Mouse (Mus musculus) ovary, postnatal 36 days (tissue): Measurements from ENCODE around the gene Robo2.

Source experiments
- DNase-seq: peaks from one replicate; pipeline ENCODE4 v3.0.0; 2022; ENCODE audit warnings: low spot score, mixed read lengths

Gene Robo2

DNA sequence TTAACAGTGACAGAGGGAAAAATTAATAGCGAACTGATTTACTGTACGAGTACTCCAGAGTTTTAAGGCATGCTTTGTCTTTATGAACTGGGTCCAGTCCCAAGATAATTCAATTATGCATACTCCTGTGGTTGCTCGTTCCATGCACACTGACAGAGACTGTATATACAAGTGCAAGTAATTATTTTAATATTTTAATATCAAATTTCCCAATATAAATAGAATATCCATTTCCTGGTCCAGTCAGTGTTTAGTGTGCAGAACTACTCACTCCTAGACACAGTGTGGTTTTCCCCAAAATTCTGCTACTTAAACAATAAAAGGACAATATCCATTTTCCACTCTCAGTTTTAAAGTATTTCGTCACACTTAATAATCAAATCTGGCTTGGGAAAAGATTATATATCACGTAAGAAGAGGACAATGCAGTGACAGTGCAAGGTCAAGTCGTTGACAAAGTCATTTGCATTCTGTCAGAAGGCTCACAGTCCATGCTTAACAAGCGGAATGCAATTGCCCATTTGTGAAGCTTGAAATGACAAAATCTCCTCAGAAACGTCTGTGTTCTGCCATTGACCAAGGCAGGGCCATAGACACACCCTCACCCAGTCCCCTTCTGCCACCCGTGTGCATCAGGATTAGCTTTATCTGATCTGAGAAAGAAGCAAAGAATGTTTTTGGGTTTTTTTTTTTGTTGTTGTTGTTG, 89.8 kb downstream of the Robo2 start:
- DNase-seq = no peak

DNA sequence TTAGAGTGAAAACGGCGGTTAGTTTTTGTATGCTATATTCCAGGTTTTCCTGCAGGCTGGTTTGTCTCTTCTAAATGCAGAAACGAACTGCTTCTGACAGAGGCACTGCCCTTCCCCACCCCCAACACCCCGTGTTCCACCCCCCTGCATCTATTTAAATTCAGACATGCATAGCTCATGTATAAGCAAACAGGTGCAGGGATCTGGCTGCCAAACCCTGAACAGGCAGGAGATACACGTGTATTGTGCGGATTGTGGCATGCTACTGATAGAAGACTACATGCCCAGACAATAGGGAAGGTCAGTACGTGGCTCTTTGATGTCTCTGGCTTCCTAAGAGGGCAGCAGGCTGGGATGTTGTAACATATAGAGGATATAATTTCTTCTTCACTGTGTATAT, 95.5 kb downstream of the Robo2 start:
- DNase-seq = no peak

DNA sequence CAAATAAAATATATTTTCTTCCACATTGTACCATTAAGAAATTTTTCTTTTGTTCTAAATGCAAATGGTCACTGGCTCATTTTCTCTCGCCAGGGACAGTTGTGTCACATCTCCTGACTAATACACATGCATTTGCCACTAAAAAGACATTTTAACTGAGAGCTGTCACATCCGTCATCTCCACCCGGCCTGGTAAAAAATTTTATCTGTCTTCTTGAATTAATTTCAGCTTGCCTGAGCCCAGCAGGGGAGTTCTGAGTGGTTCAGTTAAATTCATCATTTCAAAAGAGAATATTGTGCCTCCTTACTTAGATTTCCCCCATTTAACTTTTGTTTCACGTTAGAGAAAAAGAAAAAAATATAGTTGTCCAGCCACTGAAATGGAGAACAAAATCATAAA, 98.4 kb downstream of the Robo2 start:
- no peak for DNase-seq

DNA sequence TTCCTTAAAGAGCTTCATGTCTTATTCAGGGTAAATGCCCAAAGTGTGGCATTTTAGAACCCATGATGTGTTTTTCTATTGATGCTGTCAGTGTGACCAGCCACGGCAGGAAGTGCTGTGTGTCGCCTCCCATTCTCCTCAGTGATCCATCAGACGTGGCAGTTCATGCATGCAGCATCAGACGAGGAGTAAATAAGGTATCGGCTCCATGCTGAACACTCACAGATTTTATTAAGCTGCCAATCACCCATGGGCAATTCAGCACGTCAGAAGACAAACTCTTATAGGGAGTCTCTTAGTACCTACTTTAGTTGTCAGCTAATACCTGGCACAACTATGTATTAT, 104.1 kb downstream of the Robo2 start:
- DNase-seq = no peak

DNA sequence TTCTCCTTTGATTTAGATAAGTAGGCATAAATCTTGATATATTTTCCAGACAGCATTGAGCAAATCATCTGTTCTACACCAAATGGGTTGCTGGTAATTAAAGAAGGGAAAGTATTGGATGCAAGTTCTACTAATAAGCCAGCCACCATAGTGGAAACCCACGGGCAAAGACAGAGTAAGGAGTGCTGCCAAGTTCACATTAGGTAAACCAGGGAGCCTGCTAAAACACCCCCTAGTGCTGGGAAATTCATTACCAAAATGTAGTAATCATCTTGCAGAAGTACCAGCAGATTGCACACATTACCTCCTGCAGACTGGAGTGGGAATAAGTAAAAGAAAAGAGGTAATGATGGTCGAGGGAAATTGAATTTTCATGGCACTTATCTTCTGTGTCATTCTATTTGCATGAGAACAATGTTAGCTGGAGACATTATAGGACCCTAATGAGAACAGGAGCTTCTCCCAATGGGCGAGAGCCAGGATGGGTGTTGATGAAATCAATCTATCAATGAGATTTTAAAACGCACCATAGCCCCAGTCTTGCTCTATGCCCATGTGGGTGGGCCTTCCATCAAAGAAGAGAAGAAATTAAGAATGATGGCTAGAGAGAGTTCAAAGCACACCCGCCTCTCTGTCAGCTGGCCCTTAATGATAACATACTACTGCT, 104.6 kb downstream of the Robo2 start:
- no peak for DNase-seq

DNA sequence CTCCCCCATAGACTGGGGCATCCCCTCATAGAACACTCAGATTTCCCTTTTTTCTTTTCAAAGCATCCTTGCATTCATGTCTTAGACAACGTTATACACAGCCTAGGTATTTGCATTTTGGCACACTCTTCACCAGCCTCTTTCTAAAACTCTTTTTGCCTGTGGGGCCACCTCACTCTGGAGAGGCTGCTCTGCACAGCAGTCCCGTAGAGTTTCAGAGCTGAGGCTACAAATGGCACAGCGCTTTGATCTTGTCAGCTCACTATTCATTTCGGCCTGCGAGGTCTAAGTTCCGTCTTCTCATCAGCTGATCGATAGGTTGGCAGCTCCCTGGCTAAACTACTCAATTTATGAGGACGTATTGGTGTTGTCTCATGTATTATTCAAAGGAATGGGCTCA, 123.7 kb downstream of the Robo2 start:
- DNase-seq = no peak

DNA sequence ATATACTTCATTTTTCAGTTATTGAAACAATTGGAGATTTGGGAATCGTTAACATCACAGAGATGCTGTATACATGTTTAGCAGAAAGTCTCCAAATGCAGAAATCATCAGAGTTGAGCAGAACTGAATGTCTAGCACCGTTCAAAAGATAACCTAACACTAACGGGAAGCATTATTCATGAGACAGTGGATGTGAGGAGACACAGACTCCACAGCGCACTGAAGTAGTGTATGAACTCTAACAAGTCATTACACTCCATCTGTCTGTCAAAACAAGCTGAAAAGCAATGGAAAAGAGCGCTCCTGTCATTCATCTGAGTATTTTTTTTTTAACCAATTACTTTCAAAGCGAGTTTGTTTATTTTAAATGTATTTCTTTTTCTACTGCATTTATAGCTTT, 129.1 kb downstream of the Robo2 start:
- DNase-seq = no peak

DNA sequence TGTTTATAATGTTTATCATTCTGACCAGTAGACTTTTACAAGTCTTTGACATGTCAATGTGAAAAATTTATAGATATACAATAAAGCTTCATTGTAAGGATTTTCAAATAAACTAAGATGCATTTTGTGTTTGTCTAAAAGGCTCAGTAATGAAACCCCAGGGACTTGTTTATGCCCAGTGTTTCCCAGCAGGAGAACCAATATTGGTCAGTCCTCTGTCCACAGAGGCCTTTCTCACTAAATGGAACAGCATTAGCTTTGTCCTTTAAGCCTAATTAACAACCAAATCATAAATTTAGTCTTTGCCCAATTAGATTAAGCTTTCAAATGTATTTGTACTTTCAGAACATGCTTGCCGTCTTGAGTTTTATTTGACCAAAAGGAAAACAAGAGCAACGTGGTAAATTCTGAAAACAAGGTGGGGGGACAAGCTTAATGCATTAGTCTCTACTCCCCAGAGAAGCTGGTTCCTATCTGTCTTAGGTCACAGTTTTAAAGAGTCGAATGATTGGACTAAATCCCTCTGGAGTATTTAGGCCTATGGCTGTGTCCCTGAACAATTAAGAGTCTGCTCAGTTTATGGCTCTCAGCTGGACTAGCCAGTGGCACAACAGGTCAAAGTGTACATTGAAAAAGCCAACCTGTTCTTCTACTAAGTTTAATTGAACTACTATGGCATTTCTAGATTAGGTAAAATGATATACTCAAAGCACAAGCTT, 134.6 kb downstream of the Robo2 start:
- DNase-seq = no peak

DNA sequence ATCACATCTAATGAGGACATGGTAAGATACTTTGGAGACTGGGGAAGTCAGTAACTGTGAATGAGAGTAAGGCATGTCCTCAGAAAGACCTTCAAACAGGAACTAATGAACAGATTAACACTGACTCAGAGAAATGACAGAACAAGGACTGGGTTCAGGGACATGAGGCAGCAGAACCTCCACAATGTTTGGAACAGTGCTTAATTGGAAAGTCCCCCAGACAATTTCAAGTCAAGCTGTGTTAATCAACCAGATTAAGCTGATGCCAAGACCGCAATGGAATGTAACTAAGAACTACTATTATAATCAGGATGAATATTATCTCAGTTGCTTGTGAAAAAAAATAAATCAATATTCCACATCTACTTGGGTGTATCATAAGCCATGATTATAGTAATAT, 137.0 kb downstream of the Robo2 start:
- no peak for DNase-seq

DNA sequence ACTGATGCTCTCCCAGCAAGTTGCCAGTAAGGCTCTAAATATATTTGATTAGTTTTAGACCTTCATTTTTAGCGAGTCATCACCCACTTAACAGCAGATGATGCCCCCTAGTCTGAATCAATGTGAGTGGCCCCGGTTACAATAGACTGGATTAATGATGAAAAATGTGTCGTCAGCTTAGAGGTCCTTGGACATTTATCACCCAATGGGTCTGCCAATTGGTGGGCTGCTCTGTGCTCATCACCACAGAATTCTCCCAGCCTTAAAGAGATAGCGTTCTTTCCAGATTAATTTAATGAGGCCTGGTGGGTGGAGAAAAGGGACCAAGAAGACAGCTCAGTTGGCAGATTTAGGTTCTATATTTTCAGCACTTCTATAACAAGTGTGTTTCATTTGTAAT, 138.6 kb downstream of the Robo2 start:
- DNase-seq = no peak

DNA sequence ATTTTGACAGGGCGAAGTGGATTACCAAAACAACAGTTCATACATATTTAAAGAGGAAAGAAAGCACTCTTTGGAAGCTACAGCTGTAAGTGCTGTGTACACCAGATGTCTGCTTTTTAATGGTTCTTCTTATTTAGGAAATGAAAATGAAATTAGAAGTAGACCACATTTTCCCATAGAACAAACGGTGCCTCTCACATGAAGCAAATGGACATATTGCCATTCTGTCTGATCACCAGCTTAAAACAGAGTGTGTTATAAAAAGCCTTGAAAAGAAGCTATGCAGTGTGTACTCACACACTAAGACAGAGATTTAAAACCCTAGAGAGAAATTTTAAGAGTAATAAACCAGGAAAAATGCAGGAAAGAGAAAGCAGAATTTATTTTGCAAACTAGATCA, 153.4 kb downstream of the Robo2 start:
- no peak for DNase-seq

DNA sequence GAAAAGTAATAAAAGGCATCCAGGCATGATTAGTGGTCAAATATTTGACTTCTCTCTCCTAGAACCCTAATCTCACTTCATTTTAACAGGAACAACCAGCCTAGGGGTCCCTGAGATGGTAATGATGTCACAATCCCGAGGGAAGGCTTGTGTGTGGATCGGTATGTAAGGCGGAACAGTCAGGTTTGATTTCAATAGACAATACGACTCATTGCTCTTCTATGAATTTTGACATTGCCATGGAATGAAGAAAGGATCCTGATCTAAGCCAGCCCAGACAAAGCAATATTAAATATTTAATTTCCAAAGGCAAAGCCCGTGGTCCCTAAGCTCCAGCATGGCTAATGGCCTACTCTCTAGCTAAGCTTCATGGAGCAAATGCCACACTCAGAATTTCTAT, 167.2 kb downstream of the Robo2 start:
- no peak for DNase-seq

DNA sequence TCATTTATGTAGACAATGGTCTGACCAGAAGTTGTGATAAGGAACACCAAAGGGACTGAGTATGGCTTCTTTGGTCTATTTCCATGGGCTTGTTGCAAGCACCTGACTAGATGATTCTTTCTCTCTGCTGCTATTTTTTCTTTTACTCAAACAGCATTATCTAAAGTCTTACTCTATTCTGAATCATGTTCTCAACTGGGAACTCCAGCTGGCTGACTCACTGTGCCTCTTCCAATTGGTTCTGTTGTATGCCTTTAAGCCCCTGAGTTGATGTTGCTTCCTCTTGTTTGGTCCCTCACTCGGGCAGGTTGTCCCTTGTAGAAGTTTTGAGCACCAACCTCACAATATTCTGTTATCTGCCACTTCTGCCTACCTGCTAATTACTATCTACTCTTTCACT, 170.1 kb downstream of the Robo2 start:
- no peak for DNase-seq

DNA sequence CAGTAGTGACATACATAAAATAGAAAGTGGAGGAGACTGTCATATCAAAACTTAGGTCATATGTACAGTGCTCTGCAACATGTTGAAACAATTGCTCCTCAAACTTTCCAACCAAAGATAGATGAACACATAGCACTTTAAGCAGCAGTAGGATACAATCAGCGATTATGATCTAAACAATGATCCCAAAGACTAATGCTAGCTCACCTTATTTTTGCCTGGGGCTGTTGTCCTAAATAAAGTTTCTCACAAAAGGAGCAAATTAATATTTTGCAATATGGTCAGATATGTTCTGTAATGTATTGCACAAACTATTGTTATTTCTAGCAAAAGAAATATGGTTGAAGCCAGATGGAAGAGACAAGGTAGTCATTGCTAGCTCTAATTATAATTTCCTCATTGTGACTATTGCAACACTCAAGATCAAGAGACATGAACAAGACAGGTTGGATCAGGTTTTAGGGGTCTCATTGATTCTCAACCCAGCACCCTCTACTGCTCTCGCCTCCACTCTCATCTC, 174.2 kb downstream of the Robo2 start:
- no peak for DNase-seq

DNA sequence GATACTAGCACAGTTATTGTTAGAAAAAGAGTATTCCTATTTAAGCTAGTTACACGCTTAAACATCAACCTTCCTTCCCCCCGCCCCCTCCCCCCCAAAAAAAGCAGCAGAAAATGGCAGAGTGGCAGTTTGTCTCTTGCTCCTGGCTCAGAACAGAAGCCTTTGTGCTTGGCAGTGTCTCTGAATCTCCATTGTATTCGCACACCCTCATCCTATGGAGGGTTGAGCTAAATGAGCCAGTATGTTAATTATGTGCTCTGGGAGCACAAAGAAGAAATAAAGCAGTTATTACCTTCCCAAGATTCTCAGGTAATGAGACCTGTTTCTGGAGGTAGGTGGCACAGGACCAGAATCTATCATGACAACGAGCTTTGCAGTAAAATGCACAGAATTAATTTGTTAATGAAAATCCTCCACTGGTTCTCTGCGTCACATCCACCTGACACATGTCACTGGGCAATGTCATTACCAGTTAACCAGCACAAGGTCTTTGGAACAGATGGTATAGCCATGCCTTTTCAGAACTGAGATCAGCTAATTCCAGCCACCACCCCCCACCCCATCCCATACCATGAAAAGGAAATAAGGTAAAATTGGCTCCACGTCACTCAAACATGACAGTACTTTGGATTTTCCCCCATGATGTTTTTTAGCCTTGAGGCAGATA, 177.1 kb downstream of the Robo2 start:
- DNase-seq = no peak

DNA sequence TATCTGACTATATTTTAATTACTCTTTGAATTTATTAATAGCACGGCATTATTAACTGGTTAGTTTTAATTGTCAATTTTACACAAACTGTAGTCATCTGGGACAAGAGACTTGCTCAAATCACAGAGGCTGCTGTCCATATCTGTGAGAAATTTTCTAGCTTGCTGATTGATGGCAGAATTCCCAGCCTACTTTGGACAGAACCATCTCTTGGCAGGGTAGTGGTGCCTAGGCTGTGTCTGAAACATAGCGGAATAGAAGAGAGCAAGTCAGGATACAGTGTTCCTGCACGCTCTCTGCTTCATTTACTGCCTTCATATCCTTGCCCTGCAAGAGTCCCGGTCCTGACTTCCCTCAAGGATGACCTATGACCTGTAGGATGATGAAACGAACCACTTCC, 178.0 kb downstream of the Robo2 start:
- DNase-seq = no peak

DNA sequence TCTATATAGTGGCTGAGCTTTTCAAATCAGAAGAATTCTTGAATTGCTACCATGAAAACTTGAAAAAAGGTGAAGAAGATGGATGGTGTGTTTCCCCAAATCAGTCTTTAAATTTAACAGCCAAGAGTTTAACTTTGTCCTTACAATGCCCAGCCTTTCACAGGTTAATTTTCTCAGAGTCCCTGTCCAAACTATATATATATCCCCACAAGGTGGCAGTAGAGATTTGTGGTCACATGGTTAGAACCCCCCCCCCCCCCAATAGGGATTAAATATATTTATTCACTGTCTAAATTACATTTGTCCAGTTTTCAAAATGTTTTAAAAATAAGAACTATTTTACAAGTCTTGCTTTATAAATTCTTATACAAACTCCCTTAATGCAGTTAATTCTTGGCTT, 184.3 kb downstream of the Robo2 start:
- no peak for DNase-seq

DNA sequence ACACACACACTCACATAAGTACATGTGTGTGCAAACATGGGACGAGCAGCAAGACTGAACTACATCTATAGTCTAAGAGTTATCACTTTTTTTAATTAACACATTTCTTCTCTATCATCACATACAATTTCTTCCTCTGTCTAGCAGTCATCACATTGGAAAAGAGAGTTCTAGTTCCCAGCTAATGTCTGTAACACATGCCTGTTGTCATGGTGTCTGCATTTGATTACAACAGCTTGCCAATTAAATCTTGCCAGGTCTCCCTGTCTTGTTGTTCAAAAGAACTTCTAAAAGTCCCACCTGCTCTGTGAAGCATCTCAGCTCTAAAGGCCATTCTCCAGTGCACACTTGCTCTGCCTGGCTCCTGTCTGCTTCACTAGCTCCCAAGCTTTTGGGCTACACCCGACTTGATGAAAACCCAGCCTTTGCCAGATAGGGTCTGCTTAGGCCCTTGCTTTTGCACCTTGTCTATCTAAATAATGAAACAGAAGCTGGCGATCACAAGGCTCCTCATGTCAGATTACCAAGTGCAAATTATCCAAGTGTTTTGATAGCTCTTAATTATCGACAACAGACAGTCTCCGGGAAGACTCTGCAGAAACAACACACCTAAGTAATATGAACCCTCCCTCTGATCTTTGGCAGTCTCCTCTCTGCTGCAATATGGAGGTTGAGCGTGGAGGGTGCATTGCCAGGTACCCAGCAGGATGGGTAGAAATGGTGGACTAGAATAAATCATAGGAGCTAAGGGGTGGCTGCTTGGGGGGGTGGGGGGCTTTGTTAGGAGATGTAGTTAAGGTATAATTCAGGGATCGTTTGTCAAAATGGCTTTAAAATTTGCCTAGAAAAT, 186.0 kb downstream of the Robo2 start:
- no peak for DNase-seq

DNA sequence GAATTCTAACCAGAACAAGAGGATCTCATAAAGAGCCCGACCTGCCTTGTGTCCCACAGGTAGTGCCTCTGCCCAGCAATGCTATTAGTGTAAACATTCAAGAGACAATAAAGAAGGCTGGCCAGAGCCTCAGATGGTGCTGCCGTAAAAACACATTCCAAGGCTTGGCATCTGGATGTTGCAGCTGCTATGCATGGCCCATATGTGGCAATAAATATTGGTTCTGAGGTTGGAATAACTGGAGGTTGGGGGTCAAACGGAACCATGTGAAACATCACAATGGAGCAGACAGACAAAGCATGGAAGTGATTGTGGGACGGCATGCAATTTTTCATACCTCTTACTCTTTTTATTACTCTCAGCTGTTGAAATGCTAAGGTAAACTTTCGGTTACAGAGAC, 189.1 kb downstream of the Robo2 start:
- DNase-seq = no peak

DNA sequence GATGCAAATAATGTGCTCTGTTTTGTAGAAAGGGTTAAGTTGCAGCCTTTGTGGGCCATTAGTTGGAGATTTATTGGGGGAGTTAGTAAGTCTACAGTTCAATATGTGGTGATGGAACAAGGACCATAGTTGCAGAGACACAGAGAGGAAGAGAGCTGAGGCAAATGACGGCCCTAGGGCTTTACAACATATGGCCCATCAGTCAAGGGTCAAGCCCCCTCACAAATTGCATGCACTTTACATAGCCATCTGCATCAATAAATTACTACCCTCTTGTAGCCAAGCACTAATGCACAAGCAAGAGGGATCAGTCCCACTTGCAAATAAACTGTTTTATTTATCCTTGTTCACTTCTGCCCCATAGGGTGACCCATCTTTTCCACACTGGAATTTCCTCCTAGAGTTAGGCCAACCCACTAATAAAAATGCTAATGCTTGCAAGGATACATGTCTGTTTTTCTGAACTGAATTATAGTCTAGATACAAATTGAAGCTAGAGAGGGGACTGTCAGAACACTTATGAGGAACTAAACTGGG, 194.7 kb downstream of the Robo2 start:
- no peak for DNase-seq

DNA sequence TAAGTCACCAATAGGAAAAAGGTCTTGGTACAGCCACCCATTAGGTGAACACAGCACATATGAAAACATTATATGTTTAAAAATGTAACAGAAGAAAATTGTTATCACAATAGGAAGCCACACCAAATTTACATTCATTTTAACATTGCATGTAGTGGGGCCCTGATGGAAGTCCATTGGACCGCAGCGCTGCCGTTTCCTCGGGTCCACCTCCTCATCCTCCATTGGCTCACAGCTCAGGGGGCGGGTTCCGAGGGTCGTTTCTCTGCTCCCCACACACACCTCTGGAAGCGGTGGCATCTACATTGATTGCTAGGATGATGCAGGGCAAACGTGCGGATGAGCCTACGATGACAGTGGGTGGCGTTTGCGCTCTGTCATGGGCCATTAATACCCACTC, 195.8 kb downstream of the Robo2 start:
- no peak for DNase-seq

DNA sequence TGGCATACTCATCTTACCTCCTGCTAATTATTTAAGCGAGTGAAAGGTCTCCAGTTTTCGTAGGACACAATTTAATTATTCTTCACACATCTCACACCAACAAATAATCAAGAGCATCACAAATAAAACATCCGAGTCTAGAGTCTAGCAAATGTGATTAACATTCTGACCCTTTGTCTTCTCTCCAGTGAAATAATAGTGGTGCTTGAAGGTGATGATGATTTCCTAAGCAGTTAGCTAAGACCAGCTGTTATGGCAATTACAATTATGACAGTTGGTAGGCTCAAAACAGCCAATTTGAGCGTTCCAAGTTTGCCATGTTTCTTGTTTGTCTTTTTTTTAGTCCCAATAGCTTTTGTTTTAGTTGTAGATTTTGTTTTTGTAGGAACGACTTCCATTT, 210.9 kb downstream of the Robo2 start:
- DNase-seq = no peak
